Mouse (Mus musculus) liver, embryonic 14.5 days (tissue): ENCODE measurements around the gene Gapvd1.

Experiments
- CTCF ChIP-seq: IDR thresholded peaks from 2 replicates; pipeline ENCODE4 v1.5.1; 2016; ENCODE audit warnings: antibody characterized with exemption, low read depth, control low read depth
- EP300 ChIP-seq: IDR thresholded peaks from 2 replicates; pipeline ENCODE4 v1.6.1; 2016; ENCODE audit warnings: antibody characterized with exemption, low read depth

DNA sequence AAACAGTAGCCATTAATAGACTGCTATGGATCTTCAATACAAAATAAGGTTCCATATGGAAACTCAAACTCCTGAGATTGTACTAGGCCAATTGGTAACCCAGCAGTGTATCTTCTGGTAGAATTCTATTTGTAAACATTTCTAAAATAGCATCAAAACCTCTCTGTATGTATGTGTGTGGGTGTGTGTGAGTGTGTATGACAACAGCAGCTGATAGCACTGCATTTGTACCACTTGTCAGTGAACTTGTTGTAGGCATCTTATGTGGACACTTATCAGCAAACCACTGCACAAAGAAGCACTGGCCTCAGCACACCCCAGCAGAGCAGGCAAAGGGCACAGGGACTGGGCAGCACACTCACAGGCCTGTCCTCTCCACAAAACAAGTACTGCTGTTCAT is 58.4 kb downstream of the Gapvd1 start:
- TF ChIP-seq CTCF (no peak), EP300 (no peak)
